Mouse (Mus musculus): ENCODE measurements at regions not wholly inside any gene's neighbourhood (a gene's known extent, or its start where the extent isn't known, plus 50 kb on each side); places are given as distances from the start of the nearest gene placed in this dataset.

- no peak for DNase-seq (ENCODE audit: low spot score in 2 of 2)
Measured at GRCm38 (mm10) chr14:62001481-62001949, 290.9 kb upstream of the Rnaseh2b start.

- DNase-seq (ENCODE audit: low spot score in 2 of 2): no peak
Measured at GRCm38 (mm10) chr14:62002131-62002530, 290.3 kb upstream of the Rnaseh2b start.

- DNase-seq (ENCODE audit: low spot score in 2 of 2): no peak
Measured at GRCm38 (mm10) chr14:62003013-62003781, 289.2 kb upstream of the Rnaseh2b start.

GRCm38 (mm10) chr14:62003797-62004196, 288.6 kb upstream of the Rnaseh2b start:
- no peak for DNase-seq (ENCODE audit: low spot score in 2 of 2)

- DNase-seq (ENCODE audit: low spot score in 2 of 2): no peak
Measured at GRCm38 (mm10) chr14:62008707-62009106, 283.7 kb upstream of the Rnaseh2b start.

GRCm38 (mm10) chr14:62018804-62019203, 273.6 kb upstream of the Rnaseh2b start:
- no peak for DNase-seq (ENCODE audit: low spot score in 2 of 2)

- DNase-seq (ENCODE audit: low spot score in 2 of 2): no peak
Measured at GRCm38 (mm10) chr14:62020996-62021395, 271.4 kb upstream of the Rnaseh2b start.

GRCm38 (mm10) chr14:62022193-62022592, 270.2 kb upstream of the Rnaseh2b start:
- no peak for DNase-seq (ENCODE audit: low spot score in 2 of 2)

GRCm38 (mm10) chr14:62023022-62023421, 269.4 kb upstream of the Rnaseh2b start:
- DNase-seq (ENCODE audit: low spot score in 2 of 2): no peak

DNA sequence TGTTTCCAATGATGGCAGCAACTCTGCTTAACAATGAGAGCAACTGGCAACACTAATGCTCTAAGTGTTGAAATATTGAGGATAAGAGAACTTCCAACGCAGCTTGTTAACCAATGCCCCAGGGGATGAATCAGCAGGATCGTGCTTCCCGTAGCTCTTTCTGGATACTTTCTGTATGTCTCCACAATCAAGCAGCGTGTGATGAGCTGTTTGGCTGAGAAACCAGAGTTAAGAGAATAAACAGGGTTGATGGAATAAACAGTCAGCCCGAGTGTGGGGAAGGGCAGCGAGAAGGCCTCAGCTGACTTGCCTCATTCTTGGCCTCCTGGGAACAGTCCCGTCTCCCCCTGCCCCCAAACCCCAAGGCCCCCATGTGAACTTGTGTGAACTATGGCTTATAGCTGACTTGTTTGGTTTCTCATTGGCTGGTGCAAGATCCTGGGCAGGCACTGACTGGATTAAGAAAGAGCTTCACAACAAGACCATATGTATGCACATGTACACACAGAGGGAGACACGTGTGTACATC, 264.6 kb upstream of the Rnaseh2b start:
- no peak for DNase-seq (ENCODE audit: low spot score in 2 of 2)

DNA sequence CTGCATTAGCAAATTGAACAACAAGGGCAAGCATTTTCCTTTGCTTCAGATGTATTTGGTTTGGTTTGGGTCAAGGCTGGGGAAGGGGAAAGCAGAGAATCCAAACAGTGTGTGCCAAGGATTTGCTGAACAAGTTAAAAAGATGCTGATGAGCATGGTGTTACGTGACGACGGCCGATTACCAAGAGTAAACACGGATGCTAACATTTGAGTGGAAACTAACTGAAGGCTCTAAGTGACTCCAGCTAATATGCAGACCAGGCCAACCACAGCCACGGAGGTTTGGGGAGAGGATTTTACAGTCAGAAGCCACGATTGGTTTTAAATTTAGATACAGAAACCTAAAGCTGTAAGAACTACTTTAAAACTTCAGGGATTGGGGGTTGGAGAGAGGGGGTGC, 262.3 kb upstream of the Rnaseh2b start:
- DNase-seq (ENCODE audit: low spot score in 2 of 2): no peak

DNA sequence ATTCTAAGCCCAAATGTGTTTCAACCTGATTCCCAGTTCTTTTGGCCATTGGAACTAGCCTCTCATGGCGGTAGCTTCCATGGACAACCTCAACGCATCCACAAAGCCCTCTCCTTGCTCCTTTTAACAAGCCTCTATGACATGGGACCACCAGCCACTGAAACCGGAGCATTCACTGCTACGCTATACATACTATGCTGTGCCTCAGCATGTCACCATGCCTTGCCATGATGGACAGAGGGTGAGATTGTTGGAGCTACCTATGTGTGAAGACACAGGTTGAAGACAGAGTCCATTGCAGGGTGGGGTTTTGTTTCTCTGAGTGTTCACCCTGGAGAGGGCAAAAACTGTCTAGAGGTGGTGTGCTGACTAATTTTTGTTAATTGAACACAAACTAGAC, 258.7 kb upstream of the Rnaseh2b start:
- DNase-seq (ENCODE audit: low spot score in 2 of 2): no peak

GRCm38 (mm10) chr14:62034664-62035063, 257.7 kb upstream of the Rnaseh2b start:
- no peak for DNase-seq (ENCODE audit: low spot score in 2 of 2)

GRCm38 (mm10) chr14:62035416-62035815, 257.0 kb upstream of the Rnaseh2b start:
- no peak for DNase-seq (ENCODE audit: low spot score in 2 of 2)

DNA sequence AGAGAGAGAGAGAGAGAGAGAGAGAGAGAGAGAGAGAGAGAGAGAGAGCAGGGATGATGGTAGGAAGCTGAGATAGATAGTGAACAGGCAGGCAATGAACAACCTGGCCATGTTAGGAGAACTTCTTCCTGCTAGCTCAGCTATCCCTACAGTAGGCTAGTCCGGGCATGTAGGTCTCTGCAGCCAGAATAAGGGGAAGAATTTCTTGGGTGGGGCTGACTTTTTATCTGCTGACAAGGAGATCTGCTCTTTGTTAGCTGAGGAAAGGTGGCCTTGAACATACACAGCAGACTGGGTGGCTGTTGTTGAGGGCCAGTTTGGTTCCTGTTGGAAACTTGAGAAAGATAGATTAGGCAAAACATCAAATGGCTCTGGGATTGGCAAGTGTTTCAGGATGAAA, 254.9 kb upstream of the Rnaseh2b start:
- DNase-seq (ENCODE audit: low spot score in 2 of 2): no peak

DNA sequence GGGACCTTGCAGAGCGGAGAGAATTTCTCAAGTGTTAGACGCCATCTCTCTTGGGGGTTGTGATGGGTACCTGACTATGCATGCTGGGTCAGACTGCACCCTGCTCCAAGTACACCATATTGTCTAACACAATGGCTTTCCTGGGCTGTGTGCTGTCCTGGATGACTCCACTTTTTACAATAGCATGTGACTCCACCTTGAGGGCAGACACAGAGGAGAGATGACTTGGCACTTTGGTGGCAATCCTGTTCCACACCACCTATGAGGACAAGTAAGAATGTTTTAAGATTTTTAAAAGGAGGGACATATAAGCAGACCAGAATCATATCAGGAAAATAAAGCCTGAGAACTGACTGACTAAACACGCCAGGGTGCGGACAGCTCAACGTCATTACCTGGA, 254.5 kb upstream of the Rnaseh2b start:
- no peak for DNase-seq (ENCODE audit: low spot score in 2 of 2)

DNA sequence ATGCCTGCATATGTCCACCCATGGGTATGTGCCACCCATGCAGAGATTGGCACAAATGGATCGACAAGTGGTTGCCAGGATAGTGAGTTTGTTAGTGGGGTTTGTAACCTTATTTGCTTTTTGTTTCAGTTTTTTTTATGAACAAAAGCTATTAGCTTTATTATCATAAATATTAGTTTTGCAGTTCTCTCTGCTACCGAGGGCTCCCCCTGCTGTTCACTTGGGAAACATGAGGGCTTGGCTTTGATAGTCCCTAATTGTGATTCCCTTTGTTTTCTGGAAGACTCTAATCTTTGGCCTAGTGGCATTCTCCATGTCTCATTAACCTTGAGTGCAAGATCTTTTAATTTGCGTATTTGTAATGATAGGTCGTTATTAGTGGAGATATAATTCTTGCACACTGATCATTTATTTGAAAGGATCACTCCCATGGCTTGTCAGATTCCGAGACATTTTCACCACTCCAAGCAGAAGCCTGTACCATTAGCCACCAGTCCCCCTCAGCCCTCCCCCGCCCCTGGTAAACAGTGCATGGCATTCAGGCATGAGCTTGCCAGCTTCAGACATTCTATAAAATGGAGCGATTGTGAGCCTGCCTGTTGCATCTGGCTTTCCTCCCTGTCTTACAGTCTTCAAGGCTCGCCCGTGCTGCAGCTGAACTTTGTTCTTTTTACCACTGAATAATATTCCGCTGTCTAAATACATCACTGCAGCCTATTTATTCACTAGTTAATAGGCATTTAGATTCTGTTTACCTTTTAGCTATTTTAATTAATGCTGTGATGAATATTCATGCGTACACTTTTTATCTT, 249.9 kb upstream of the Rnaseh2b start:
- DNase-seq (ENCODE audit: low spot score in 2 of 2): peak; percentile 7 to 42

GRCm38 (mm10) chr14:62043117-62043422, 249.3 kb upstream of the Rnaseh2b start:
- no peak for DNase-seq (ENCODE audit: low spot score in 2 of 2)

DNA sequence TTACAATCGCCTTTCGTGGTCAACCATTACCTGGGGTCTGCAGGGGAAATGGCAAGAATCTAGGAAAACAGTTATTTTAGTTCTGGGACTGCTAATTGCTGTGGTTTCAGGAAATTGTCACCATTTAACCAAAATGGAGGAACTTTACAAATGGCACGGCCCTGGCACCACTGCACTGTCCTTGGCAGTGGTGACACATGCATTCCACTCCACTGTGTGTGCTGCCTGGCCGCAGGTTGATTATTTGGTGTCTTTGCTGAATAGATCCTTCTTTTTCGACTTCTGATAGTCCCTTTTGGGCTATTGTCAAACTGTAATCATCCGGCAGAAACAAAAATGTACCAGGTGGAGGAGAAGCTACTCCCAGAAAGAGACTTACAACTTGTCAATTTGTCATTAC, 241.4 kb upstream of the Rnaseh2b start:
- no peak for DNase-seq (ENCODE audit: low spot score in 2 of 2)

DNA sequence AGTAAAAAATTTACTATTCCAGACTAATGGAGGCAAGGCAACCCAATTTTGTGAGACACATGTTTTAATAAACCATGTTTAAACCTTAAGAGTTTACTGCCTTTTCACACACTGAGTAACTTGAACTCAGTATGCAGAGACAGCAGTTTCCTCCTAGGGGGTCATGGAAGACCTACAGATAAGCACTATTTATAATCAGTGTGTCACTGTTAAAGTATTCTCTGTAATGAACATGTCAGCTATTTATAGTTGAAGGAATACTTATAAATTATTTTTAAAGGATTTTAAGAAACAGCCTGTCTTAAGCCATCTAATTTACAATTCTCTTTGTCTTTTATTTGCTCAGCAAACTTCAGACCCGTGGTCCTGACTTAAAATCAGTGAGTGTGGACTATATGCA, 240.5 kb upstream of the Rnaseh2b start:
- no peak for DNase-seq (ENCODE audit: low spot score in 2 of 2)

DNA sequence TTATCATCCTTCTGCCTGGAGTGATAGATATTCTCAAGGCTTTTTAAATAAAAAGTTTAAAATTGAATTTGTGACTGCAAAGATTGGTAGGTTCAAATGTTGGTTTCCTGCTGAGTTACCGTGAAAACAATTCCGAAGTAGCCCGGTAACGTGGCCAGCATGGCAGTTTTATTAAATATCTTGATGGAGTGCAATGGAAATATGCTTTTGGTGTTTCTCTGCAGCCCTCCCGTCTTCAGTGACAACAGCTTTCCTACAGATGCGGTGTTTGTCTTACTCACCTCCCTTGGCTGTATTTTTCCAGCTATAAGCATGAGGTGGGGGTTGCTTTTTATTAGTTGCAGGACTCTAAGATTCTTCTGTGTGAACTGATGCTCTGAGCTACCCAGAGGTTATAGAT, 239.4 kb upstream of the Rnaseh2b start:
- no peak for DNase-seq (ENCODE audit: low spot score in 2 of 2)

GRCm38 (mm10) chr14:62057096-62057495, 235.3 kb upstream of the Rnaseh2b start:
- no peak for DNase-seq (ENCODE audit: low spot score in 2 of 2)

- DNase-seq (ENCODE audit: low spot score in 2 of 2): no peak
Measured at GRCm38 (mm10) chr14:62058100-62058499, 234.3 kb upstream of the Rnaseh2b start.

Data from natural killer cell, adult 2 months (primary cell).